Mouse (Mus musculus) CD4-positive, CD25-positive, alpha-beta regulatory T cell, adult 2 months (primary cell): ENCODE data around the gene Hdac10.

Experiments
- DNase-seq: peaks from one replicate; pipeline ENCODE4 v3.0.0-alpha.2; 2012; ENCODE audit warnings: low read depth, low spot score

The Hdac10 gene

GRCm38 (mm10) chr15:89075478-89076147 is 52.9 kb downstream of the Hdac10 start:
- peak; percentile 88 for DNase-seq

DNA sequence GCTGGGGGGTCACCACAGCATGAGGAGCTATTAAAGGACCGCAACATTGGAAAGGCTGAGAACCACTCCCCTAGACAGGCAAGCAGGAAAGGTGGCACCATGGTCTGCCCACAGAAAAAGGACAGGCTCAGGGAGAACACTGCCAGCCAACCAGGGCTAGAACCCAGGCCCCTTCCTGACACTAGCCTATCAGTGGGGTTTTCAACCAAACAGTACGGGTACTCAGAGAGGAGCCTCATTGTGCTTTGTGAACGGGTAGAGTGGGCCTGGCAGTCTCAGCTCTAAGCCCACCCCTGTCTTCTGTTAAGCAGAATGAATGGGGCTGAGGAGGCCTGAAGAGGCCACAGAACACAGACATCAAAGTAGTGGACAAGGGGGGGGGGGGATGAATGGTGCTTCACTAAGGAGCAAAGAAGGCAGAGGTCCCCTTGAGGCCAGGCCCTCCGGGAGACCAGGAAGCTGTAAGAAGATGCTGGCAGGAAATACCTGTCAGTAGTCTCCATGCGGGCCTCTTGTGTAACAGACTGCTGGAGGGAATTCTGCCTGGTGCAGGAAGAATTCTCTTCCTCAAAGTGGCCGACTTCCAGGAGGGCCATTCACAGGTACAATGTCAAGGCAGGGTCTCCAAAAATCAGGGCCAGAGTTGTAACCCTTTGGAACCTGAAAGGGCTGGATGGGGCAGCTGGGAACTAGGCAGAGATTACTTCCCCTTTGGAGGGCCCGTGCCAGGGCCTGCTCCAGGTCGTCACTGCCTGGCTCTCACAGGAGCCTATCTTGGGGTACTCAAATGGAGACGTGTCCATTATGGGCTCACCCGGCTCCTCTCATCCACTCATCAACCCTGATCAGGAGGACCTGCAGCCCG is 53.7 kb downstream of the Hdac10 start, which contains the start of gene Trabd:
TSS of gene Trabd (plus strand) at position 512 of the 865 bp plus-strand sequence.
- DNase-seq, result no peak

DNA sequence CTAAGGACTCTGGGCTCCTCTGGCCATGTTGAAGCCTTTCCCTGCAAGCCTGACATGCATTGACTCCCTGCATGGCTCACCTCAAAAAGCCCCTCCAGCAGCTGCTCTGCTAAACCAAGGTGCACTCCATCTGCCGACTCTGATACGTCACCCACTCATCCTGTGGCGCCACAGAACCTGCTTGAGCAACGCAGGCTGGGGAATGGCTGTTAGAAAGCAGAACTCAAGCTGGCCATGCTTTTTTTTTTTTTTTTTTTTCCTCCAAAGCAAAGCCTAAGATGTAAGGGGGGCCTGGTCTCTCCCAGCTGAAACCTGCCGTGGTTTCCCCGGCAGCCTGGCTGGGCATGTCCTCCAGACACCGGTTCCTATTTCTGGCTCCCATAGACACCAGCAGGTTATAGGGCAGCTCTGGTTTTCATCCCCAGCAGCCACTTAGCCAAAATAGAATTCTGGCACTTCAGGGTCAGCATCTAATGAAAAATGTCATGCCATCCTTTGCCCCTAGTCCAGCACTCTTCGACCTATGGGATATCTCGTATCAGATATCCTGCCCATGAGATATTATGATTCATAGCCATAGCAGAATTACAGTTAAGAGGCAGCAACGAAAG is 54.4 kb downstream of the Hdac10 start:
- no peak for DNase-seq
